Mouse (Mus musculus) G1E (cell line): ENCODE data around the gene Ahsg. TPM values are rescaled to one million over a fixed set of nuclear protein-coding genes. Genes with fewer than 3 reads are reported as not detected.
"Not testable (repeated sequence)": the region's sequence is repeated elsewhere in the genome, so short reads cannot be mapped to it uniquely, and the experiment has no call there.

Source experiments
- ATAC-seq: 2 replicates; pipeline ENCODE4 v1.8.0; 2016; ENCODE audit warnings: mild to moderate bottlenecking; ENCODE audit not compliant: insufficient number of reproducible peaks, poor library complexity, low FRiP score, severe bottlenecking; ENCODE audit errors: extremely low read depth
- DNase-seq: peaks from one replicate; pipeline ENCODE4 v3.0.0; 2012; ENCODE audit warnings: low spot score
- H3K27me3 ChIP-seq: 2 replicates; pipeline ENCODE4 v1.6.1; 2012; ENCODE audit warnings: mild to moderate bottlenecking, low read length, inconsistent platforms; ENCODE audit not compliant: insufficient read depth
- H3K36me3 ChIP-seq: replicated peaks from 2 replicates; pipeline ENCODE3; 2012; ENCODE audit warnings: mild to moderate bottlenecking, inconsistent platforms
- H3K4me1 ChIP-seq: 2 replicates; pipeline ENCODE4 v1.6.1; 2012; ENCODE audit warnings: low read depth, low read length, inconsistent platforms, mixed read lengths; ENCODE audit not compliant: insufficient read depth
- H3K4me3 ChIP-seq: 2 replicates; pipeline ENCODE4 v1.5.1; 2012; ENCODE audit warnings: low read depth, mild to moderate bottlenecking, inconsistent platforms, low read length, moderate library complexity, mixed read lengths
- H3K9me3 ChIP-seq: replicated peaks from 2 replicates; pipeline ENCODE4 v1.6.1; 2012; ENCODE audit warnings: inconsistent platforms
- CTCF ChIP-seq: IDR thresholded peaks from 2 replicates; pipeline ENCODE4 v1.5.1; 2012; ENCODE audit warnings: low read depth, low read length, inconsistent platforms, mixed read lengths
- GATA1 ChIP-seq: IDR thresholded peaks from 2 replicates; pipeline ENCODE4 v1.6.1; 2012; ENCODE audit warnings: borderline replicate concordance, low read length, inconsistent platforms, mixed read lengths
- GATA2 ChIP-seq: IDR thresholded peaks from 2 replicates; pipeline ENCODE4 v1.6.1; 2012; ENCODE audit warnings: low read depth, low read length, inconsistent platforms, borderline replicate concordance
- POLR2AphosphoS5 ChIP-seq: IDR thresholded peaks from 2 replicates; pipeline ENCODE4 v1.6.1; 2012; ENCODE audit warnings: low read depth, low read length, inconsistent platforms; ENCODE audit not compliant: insufficient replicate concordance
- TAL1 ChIP-seq: conservative IDR thresholded peaks from 2 replicates; pipeline ENCODE4 v1.6.1; 2012; ENCODE audit warnings: low read depth, low read length, inconsistent platforms, mixed read lengths
- polyA plus RNA-seq: library from polyadenylated mRNA; stranded (reverse); fragments of >175 nt; gene quantifications from 2 replicates; pipeline ENCODE4 v1.2.3, GENCODE M21; 2012
- total RNA-seq, 2 experiments: library from RNA; stranded (forward) in 1 of 2; stranded (reverse) in 1 of 2; fragments of 200-1000 nt in 1 of 2; fragments of >200 nt in 1 of 2; fragmentation: Nextera tagmentation in 1 of 2; gene quantifications; 2 replicates each; pipeline ENCODE4 v1.2.3; 2014 to 2017

Gene Ahsg
- total and polyA plus RNA-seq, 3 experiments, result 0.11 to 2.7 (median 0.38) TPM

GRCm38 (mm10) chr16:22939120-22939695, 48.1 kb downstream of the Ahsg start:
- H3K4me1 ChIP-seq, result no peaks in the 10 kb centered on the region
- H3K36me3 ChIP-seq, result no peaks in the 10 kb centered on the region
- ATAC-seq (no peak), DNase-seq (no peak)
- H3K4me3 ChIP-seq, result no peak overlapping the region
- TF ChIP-seq GATA1 (no peak), GATA2 (no peak), CTCF (no peak), TAL1 (no peak), POLR2AphosphoS5 (no peak)
- H3K9me3 ChIP-seq, result no peaks in the 10 kb centered on the region
- H3K27me3 ChIP-seq, result peaks cover 4% of the 10 kb centered on the region; the same call in 1 of the 2 replicates

- ATAC-seq, H3K4me1 ChIP-seq, H3K36me3 ChIP-seq, H3K9me3 ChIP-seq, DNase-seq, H3K4me3 ChIP-seq, H3K27me3 ChIP-seq: not testable (repeated sequence)
Observed at GRCm38 (mm10) chr16:22941825-22942476, 50.9 kb downstream of the Ahsg start.

- no peak for TF ChIP-seq CTCF
- no peak for TF ChIP-seq POLR2AphosphoS5
- no peak for TF ChIP-seq GATA2
- no peak for TF ChIP-seq TAL1
- no peak for TF ChIP-seq GATA1
- H3K9me3 ChIP-seq, result no peaks in the 10 kb centered on the region
- no peaks in the 10 kb centered on the region for H3K36me3 ChIP-seq
- no peak for ATAC-seq
- H3K27me3 ChIP-seq, result no peaks in the 10 kb centered on the region
- no peak for DNase-seq
- H3K4me1 ChIP-seq, result no peaks in the 10 kb centered on the region
- no peak overlapping the region for H3K4me3 ChIP-seq
Observed at GRCm38 (mm10) chr16:22947371-22947770, 56.3 kb downstream of the Ahsg start.

Other genes with a start within 250 kb of the Ahsg start
- gene Dgkg, start 234.1 kb upstream of the Ahsg start, total RNA-seq (2014; fragmentation: Nextera tagmentation), result not detected in 2 replicates
- gene Dgkg, start 234.1 kb upstream of the Ahsg start, total RNA-seq (2017), result 0.12 and 0.33 TPM in 2 replicates
- not detected in 2 replicates for gene Dgkg, start 234.1 kb upstream of the Ahsg start, polyA plus RNA-seq
- not detected in 2 replicates for gene Crygs, start 79.7 kb upstream of the Ahsg start, total RNA-seq (2014; fragmentation: Nextera tagmentation)
- 0.16 and 0.17 TPM in 2 replicates for gene Crygs, start 79.7 kb upstream of the Ahsg start, total RNA-seq (2017)
- not detected in 2 replicates for gene Crygs, start 79.7 kb upstream of the Ahsg start, polyA plus RNA-seq
- 31.6 and 38.8 TPM in 2 replicates for gene Tbccd1, start 33.6 kb upstream of the Ahsg start, total RNA-seq (2014; fragmentation: Nextera tagmentation)
- gene Tbccd1, start 33.6 kb upstream of the Ahsg start, total RNA-seq (2017), result 43.9 and 46.1 TPM in 2 replicates
- 1.8 and 2.4 TPM in 2 replicates for gene Tbccd1, start 33.6 kb upstream of the Ahsg start, polyA plus RNA-seq
- 42.4 and 44.4 TPM in 2 replicates for gene Dnajb11, start 33.4 kb upstream of the Ahsg start, total RNA-seq (2014; fragmentation: Nextera tagmentation)
- 103 and 121 TPM in 2 replicates for gene Dnajb11, start 33.4 kb upstream of the Ahsg start, total RNA-seq (2017)
- 24.4 and 25.1 TPM in 2 replicates for gene Dnajb11, start 33.4 kb upstream of the Ahsg start, polyA plus RNA-seq
- 4.6 and 5.1 TPM in 2 replicates for gene Fetub, start 27.1 kb downstream of the Ahsg start, total RNA-seq (2014; fragmentation: Nextera tagmentation)
- 1.7 and 2.1 TPM in 2 replicates for gene Fetub, start 27.1 kb downstream of the Ahsg start, total RNA-seq (2017)
- gene Fetub, start 27.1 kb downstream of the Ahsg start, polyA plus RNA-seq, result 0.66 and 0.92 TPM in 2 replicates
- not detected in 2 replicates for gene Hrg, start 59.8 kb downstream of the Ahsg start, total RNA-seq (2014; fragmentation: Nextera tagmentation)
- gene Hrg, start 59.8 kb downstream of the Ahsg start, total RNA-seq (2017), result not detected in 2 replicates
- gene Hrg, start 59.8 kb downstream of the Ahsg start, polyA plus RNA-seq, result not detected in 2 replicates
- gene Kng2, start 138.2 kb downstream of the Ahsg start, total RNA-seq (2014; fragmentation: Nextera tagmentation), result not detected in 2 replicates
- gene Kng2, start 138.2 kb downstream of the Ahsg start, total RNA-seq (2017), result 0.17 TPM in 1 of 2 replicates, not detected in the other
- not detected in 2 replicates for gene Kng2, start 138.2 kb downstream of the Ahsg start, polyA plus RNA-seq
- gene Kng1, start 166.6 kb downstream of the Ahsg start, total RNA-seq (2014; fragmentation: Nextera tagmentation), result not detected in 2 replicates
- gene Kng1, start 166.6 kb downstream of the Ahsg start, total RNA-seq (2017), result 0.12 TPM in 1 of 2 replicates, not detected in the other
- gene Kng1, start 166.6 kb downstream of the Ahsg start, polyA plus RNA-seq, result not detected in 2 replicates
- 776 and 797 TPM in 2 replicates for gene Eif4a2, start 216.2 kb downstream of the Ahsg start, total RNA-seq (2014; fragmentation: Nextera tagmentation)
- 849 and 913 TPM in 2 replicates for gene Eif4a2, start 216.2 kb downstream of the Ahsg start, total RNA-seq (2017)
- gene Eif4a2, start 216.2 kb downstream of the Ahsg start, polyA plus RNA-seq, result 8.4 and 10.5 TPM in 2 replicates
- gene Rfc4, start 236.5 kb downstream of the Ahsg start, total RNA-seq (2014; fragmentation: Nextera tagmentation), result 181 and 229 TPM in 2 replicates
- gene Rfc4, start 236.5 kb downstream of the Ahsg start, total RNA-seq (2017), result 87.3 and 90.1 TPM in 2 replicates
- 29.7 and 49.2 TPM in 2 replicates for gene Rfc4, start 236.5 kb downstream of the Ahsg start, polyA plus RNA-seq